Mouse (Mus musculus) lung, postnatal 36 days (tissue): Measurements from ENCODE around the gene Cbx2.

Experiments
- DNase-seq: peaks from one replicate; pipeline ENCODE4 v3.0.0; 2022; ENCODE audit warnings: mixed read lengths

Gene Cbx2

DNA sequence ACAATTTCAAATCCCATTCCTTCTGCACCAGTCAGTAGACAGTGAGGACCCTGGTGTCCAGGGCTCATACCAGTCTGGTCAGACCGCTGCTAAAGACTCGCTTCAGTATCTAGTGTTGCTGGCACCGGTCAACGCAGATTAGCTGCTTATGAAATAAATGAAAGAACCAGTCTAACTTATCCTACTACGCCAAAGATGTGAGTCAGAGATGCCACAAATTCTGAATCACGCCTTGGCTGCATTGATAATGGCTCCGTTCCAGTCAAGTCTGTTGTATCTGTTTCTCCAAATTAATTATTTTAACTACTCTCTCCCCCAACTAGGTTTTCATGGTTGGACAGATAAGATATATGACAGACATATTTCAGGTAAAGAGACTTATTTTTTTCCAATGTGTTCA is 1.6 kb upstream of the Cbx2 start:
- DNase-seq = no peak

DNA sequence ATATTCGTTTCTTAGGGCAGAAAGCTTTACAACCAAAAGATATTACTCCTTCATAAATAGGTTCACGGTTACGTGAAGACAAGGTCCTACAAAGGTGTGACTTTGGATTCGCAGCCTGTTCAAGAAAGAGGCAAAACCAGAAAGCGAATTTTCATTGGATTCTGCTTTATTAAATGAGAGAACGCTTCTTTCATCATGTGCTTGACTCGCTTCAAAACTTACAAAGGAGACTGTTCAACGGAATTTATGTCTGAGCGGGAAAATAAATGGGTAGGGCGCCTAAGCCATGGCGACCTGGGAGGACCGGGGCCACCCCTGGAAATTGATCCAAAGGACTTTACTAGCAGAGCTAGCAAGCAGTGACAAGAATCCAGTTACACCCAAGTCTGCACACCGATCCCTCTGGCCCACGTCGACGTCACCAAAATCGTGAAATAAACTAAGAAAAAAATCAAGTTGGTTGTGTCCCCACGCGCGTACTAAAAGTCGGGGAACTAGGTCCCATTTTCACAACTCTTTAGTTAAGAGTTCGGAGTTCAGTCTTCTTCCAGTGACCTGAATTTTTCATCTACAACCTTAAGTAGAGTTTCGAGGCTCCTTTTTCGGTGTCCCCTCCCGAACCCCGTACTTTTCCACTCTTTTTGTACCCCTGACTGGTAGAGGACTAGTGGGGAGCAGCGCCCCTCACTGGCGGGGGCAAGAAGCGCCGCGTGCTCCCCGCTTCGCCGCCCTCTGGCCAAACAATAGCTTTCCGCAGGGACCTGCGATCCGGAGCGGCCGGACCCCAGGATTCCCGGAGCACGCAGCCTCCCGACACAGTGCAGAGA is 481 bp upstream of the Cbx2 start:
- DNase-seq = no peak

DNA sequence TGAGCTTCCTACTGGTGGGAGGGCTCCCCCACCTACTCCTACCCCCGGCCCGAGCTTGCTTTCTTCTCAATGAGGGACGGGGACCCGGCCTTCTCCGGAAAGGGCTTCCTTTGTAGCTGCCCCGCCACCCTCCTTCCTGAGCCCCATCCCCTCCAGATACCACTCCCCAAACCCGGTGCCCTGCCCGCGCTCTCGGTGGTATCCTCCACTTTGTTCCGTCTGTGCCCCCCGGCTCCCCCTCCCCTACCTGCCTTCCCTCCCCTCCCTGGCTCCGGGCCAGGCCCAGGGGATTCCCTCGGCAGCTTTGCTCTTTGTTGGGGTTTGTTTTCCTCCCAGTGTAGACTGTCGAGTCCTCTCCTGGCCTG is 836 bp downstream of the Cbx2 start:
- DNase-seq = no peak

GRCm38 (mm10) chr11:119024260-119024659 is 1.5 kb downstream of the Cbx2 start:
- no peak for DNase-seq

- peak; percentile 47 for DNase-seq
Measured at GRCm38 (mm10) chr11:119026203-119026602, 3.4 kb downstream of the Cbx2 start.

GRCm38 (mm10) chr11:119033874-119034558 is 11.3 kb downstream of the Cbx2 start:
- peak; percentile 91 for DNase-seq

- DNase-seq = no peak
Measured at GRCm38 (mm10) chr11:119034635-119035034, 11.9 kb downstream of the Cbx2 start.

DNA sequence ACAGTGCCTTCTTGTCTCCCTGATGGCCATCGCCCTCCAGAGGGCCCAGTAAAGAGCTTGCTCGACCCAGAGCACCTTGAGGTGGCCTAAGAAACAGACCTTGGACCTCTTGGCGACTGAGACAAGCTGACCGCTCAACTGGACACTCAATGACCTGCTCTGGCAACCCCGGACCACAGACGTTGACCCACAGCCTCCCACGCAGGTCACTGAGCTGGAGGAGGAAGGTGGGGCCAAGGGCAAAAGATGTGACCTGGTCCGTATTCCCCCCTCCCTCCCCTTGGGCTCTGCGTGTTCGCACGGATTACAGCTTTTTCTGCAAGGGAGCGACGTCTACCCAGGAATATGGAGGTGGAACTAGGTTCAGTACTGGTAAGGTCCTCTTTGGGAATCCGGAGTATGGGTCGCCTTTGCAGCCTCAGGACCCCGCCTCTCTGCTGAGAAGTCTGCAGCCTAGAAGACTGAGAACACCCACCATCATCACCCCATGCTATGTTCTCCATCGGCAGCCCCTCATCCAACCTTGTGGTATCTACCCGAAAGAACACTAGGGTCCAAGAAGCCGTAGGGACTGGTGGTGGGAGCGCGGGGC is 12.4 kb downstream of the Cbx2 start:
- DNase-seq = no peak

DNA sequence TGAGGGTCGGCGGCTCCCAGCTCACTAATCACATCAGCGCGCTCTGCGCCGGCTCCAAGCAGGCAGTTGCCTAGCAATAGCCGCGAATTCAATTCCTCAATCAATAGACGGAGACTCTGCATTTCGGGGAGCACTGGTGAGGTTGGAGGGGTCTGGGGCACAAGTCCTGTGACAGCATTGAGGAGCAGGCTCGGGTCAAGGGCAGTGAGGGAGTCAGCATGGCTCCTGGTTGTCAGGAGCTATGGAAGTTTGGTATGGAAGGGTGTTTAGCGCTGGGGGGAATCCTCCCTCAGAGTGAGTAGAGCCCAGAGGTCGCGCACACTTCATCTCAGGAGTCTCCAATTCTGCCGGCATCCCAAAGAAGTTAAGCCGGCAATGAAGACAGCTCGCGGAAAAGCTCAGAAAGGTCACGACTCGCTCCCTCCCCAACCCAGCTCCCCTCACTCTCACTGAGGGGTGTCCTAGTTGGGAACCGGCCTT is 13.0 kb downstream of the Cbx2 start:
- no peak for DNase-seq

GRCm38 (mm10) chr11:119036447-119036846 is 13.7 kb downstream of the Cbx2 start:
- no peak for DNase-seq

DNA sequence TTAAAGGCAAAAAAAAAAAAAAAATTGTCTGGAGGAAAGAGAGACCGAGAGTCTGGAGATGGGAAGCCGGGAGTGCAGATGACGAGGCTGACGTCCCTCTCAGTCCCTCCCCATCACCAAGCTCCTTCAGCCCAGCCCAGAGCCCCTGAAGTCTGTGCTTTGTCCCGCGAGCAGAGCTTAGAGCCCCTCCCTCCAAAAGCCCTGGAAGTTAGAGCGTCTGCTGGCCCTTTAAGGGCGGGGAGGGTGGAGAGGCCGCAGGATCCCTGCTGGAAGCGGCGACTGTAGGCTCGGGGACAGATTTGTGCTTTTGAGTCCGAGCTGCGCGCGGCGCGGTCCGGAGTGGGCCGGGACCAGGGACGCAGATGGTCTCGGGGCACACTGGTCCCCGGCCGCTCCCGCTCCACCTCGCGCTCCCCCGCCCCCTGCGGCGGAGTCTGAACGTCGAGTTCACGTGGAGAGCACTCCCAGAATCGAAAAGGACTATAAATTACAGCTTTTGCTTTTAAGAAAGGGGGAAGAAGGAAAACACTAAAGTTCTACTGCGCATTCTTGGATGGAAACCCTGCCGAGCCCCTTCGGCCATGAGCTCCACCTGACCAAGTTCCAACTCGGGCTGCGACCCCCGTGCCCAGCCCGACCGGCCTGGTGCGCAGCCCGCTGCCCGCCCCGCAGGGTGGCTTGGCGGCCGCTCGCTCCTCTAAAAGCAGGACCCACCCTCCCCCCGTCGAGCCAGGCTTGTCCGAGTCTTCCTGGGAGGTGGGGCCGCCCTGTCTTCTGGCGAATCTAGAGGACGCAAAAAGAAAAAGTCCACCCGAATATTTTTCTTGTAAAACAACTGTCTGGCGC is 14.4 kb downstream of the Cbx2 start:
- DNase-seq = no peak

DNA sequence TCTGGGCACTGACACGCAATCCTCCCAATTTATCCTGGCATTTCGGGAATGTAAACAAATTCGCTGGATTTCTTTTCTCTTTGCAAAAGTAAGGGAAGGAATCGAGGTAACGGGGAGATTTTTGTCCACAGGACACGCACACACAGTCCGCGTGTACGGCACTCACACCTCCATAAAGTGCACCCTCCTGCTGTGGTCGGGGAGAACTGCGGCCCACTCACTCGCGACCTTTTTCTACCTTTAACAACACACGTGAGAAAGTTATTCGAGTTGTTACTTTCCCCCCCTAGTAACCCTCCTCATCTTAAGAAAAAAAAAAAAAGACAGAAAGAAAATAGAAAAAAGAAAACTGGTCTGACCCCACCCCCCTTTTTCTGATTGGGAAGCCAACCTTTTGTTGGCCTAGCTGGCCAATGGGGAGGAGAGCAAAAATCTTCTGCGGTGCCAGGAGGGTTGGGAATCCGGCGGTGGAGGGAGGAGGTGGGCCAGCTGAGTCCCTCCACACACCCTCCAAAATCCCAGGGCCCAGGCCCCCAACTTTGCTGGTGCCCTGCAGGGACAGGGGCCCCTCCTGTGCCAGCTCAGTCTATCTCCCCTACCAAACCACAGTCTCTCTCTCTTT is 15.1 kb downstream of the Cbx2 start:
- DNase-seq = no peak

GRCm38 (mm10) chr11:119038744-119039484 is 16.2 kb downstream of the Cbx2 start:
- DNase-seq = no peak

GRCm38 (mm10) chr11:119039732-119040512 is 17.2 kb downstream of the Cbx2 start:
- DNase-seq = no peak

DNA sequence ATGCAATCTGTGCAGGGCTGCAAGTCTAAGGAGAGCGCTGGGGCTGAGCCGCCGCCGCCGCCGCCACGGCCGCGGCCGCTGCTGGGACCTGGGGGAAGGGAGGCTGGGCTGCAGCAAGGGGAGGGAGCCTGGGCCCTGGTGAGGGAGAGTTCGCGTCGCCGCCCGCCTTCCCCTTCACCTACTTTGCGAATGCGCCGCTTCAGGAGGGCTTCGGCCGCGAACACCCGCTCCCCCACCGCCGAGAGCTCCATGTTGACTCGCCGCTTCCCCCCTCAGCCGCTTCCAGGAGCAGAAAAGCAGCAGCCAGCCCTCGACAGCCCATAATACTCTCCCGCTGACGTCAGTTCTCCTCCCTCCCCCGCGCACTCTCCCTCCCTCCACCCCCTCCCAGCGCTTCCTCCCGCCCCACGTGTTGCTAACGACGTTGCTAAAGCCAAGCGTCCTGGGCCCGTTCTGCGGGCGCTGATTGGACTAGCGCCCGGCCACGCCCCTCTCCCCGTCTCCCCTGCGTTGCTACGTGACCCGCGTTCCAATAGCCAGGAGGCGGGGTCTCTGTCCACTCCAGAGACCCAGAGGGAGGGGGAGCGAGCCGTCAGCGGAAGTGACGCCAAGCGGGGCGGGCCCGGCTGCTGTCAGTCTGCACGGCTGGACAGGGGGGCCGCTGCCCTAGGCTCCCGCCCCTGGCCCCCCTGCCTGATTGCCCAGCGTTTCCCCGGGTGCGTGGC is 18.0 kb downstream of the Cbx2 start, which contains the start of gene Cbx8:
TSS of gene Cbx8 (minus strand) at position 370 of the 725 bp plus-strand sequence.
- peak; percentile 100 for DNase-seq

DNA sequence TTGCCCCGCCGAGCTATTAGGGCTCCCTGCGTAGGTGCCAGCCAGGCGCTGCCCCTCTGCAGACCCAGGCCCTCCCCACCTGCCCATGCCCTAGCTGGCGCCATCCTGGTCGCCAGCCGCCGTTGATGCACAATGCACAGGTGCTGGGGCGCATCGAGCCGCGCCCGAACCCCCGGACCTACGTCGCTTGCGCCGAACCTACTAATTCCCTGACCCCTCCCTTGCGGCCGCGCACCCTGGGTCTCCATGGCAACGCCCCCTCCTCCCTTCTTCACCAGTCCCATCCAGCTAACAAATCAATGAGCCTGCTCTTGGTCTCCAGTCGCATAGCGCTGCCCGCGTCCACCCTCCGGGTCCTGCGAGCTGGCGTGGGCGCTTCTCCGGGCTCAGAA is 18.6 kb downstream of the Cbx2 start:
- DNase-seq = no peak

DNA sequence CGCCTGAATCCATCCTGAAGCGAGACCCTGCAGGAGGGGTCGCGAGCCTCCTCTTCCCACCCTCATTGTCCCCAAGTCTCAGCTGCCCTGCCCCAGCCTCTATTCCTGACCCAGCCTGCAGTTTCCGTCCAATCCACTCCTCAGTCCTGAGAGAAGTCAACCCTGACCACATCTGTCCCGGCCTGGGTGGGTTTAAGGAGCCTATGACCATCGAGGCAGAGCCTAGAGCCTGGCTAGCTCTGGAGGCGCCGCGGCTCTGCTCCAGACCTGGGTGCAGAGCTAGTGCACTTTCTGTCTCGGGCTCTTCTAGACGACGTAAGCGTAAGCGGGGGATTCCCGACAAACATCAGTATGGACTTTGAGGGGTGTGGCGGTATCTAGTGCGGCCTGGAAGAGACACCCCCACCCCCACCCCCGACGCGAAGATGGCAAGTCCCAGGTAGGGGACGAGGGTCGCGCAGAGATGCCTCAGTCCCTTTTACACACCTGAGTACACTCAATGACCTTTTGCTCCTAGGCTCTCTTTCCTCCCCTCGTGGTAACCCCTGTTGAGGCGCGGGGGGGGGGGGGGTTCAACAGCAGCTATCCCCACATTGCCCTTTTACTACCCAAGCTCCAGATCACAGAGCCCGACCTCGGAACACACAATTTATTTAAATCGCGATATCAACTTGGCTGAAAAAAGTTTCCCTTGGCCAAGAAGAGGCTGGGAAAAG is 19.1 kb downstream of the Cbx2 start:
- no peak for DNase-seq

GRCm38 (mm10) chr11:119042466-119043272 is 19.9 kb downstream of the Cbx2 start:
- no peak for DNase-seq

DNA sequence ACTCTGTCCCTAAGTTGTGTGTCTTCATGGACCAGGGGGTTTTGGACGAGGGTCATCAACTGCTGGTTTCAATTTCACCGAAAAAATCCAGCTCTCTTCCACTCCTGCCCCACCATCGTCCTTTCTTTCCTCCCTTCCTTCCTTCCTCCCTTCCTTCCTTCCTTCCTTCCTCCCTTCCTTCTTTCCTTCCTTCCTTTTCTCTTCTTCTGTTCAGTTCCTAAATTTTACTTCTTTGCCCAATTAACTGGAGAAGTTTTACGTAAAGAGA is 20.4 kb downstream of the Cbx2 start:
- no peak for DNase-seq
